In genomic region chr4:122837180-122837730, GRCm38 (mm10) we compare ENCODE assay signal across 11 mouse cellular contexts. TPM values are rescaled to one million over a fixed set of nuclear protein-coding genes. Genes with fewer than 3 reads are reported as not detected.
A peak's percentile ranks its signal among the peaks of the same experiment; 100 is the strongest.
DNase-seq lines count a peak whose midpoint lies in the region; ATAC-seq and TF ChIP-seq lines count a peak whose summit lies in the region.
"Had no signal": no experiment of that assay in that cellular context is flagged by ENCODE, and none has a peak within 500 bp of the region (broad histone marks: within the 10 kb centered on the region; RNA-seq: fewer than 3 reads in every experiment).

No protein-coding gene starts in this region.

- no peaks in the 10 kb centered on the region for H3K36me3 ChIP-seq in testis, adult 2 months (ENCODE audit: control insufficient read depth, insufficient read depth, low read length)
- peaks cover 14% of the 10 kb centered on the region for H3K36me3 ChIP-seq in liver, embryonic 12.5 days

- no peak overlapping the region for H3K9ac ChIP-seq in liver, embryonic 12.5 days

- H3K4me2 ChIP-seq in liver, embryonic 12.5 days: peak overlapping the region; percentile 80

- no peaks in the 10 kb centered on the region for H3K27me3 ChIP-seq in cerebellum, adult 2 months (ENCODE audit: control insufficient read depth, insufficient read depth, low read length)
- H3K27me3 ChIP-seq in testis, adult 2 months (ENCODE audit: control insufficient read depth, insufficient read depth, low read length): no peaks in the 10 kb centered on the region
- H3K27me3 ChIP-seq in liver, embryonic 12.5 days (replicated peaks): no peaks in the 10 kb centered on the region

- 61% methylated on average over 6 of the region's 6 CpGs for WGBS in cerebellum, adult 2 months
- 63% methylated on average over 6 of the region's 6 CpGs for WGBS in liver, embryonic 12.5 days (ENCODE audit: insufficient replicate concordance)

- no peaks in the 10 kb centered on the region for H3K9me3 ChIP-seq in liver, embryonic 12.5 days (replicated peaks)

- no peak for TF ChIP-seq POLR2A in cerebellum, adult 2 months (IDR thresholded peaks at IDR 0.05; ENCODE audit: borderline replicate concordance, insufficient read depth, low read length)
- TF ChIP-seq POLR2A in testis, adult 2 months (IDR thresholded peaks at IDR 0.05; ENCODE audit: control insufficient read depth, low read depth, low read length): no peak

- no peak for DNase-seq in cerebellum, adult 2 months
- DNase-seq in testis, postnatal 10 days (ENCODE audit: low spot score): no peak
- DNase-seq in natural killer cell, adult 2 months (ENCODE audit: low spot score in 2 of 2): no peak
- no peak for DNase-seq in cerebellum, postnatal 14 days
- DNase-seq: adrenal gland, adult 8-10 months; heart, postnatal 4 days; lung, adult 18-20 months had no signal

- peaks cover 3% of the 10 kb centered on the region; the same call in 1 of the 2 replicates for H3K4me1 ChIP-seq in cerebellum, adult 2 months (ENCODE audit: control insufficient read depth, insufficient read depth, low read length)
- H3K4me1 ChIP-seq in testis, adult 2 months (ENCODE audit: control insufficient read depth, insufficient read depth, low read length): peaks cover 6% of the 10 kb centered on the region
- H3K4me1 ChIP-seq in liver, embryonic 12.5 days: peaks cover 16% of the 10 kb centered on the region

- no peak for ATAC-seq in cerebellum, adult (ENCODE audit: insufficient number of reproducible peaks, low FRiP score, low TSS enrichment)
- no peak for ATAC-seq in liver, embryonic 12.5 days
- no peak for ATAC-seq in erythroblast, adult 5-6 weeks (replicated peaks; ENCODE audit: low FRiP score, poor library complexity, severe bottlenecking)

- no peak overlapping the region for H3K27ac ChIP-seq in cerebellum, adult 2 months (ENCODE audit: insufficient read depth, low read length)
- H3K27ac ChIP-seq in testis, adult 2 months (ENCODE audit: control insufficient read depth, insufficient read depth, low read depth, low read length): no peak overlapping the region
- no peak overlapping the region for H3K27ac ChIP-seq in liver, embryonic 12.5 days

- H3K4me3 ChIP-seq in cerebellum, adult 2 months (replicated peaks; ENCODE audit: insufficient read depth, low read depth, low read length): peak overlapping the region; percentile 17
- H3K4me3 ChIP-seq in testis, adult 2 months (ENCODE audit: control insufficient read depth, low read depth, low read length): peak overlapping the region; percentile 62
- H3K4me3 ChIP-seq in liver, embryonic 12.5 days: no peak overlapping the region

- TF ChIP-seq CTCF in cerebellum, adult 2 months (IDR thresholded peaks at IDR 0.05; ENCODE audit: borderline replicate concordance, insufficient read depth, low read depth, low read length): no peak
- TF ChIP-seq CTCF in testis, adult 2 months (IDR thresholded peaks at IDR 0.05; ENCODE audit: control insufficient read depth, insufficient read depth, insufficient replicate concordance, low read depth, low read length): no peak

RNA-seq across cellular contexts. Expression of gene Ppt1, which starts 1.2 kb away (rescaled TPM):
- polyA plus RNA-seq in cerebellum, adult 2 months (2012; rRNA removed): 131 and 133 TPM in 2 replicates
- 84.2 and 122 TPM in 2 replicates for polyA plus RNA-seq in testis, adult 2 months (2012; rRNA removed)
- 25.0 and 26.0 TPM in 2 replicates for polyA plus RNA-seq in liver, embryonic 12.5 days (2016; fragmentation: Nextera tagmentation; extraction: Ambion mirVana)
- total RNA-seq in erythroblast, adult 5-6 weeks (2015; ENCODE audit: low replicate concordance): 33.6 and 48.4 TPM in 2 replicates
- total RNA-seq in erythroblast, adult 5-6 weeks (2017; ENCODE audit: low replicate concordance): 12.9 and 14.9 TPM in 2 replicates

RNA-seq across cellular contexts. Expression of gene Cap1, which starts 48.6 kb away (rescaled TPM):
- 82.1 and 89.7 TPM in 2 replicates for polyA plus RNA-seq in cerebellum, adult 2 months (2012; rRNA removed)
- polyA plus RNA-seq in testis, adult 2 months (2012; rRNA removed): 47.0 and 62.4 TPM in 2 replicates
- polyA plus RNA-seq in liver, embryonic 12.5 days (2016; fragmentation: Nextera tagmentation; extraction: Ambion mirVana): 30.3 and 31.6 TPM in 2 replicates
- total RNA-seq in erythroblast, adult 5-6 weeks (2015; ENCODE audit: low replicate concordance): 77.8 and 106 TPM in 2 replicates
- total RNA-seq in erythroblast, adult 5-6 weeks (2017; ENCODE audit: low replicate concordance): 76.8 and 86.9 TPM in 2 replicates
